Mouse (Mus musculus) lung, adult 2 months (tissue): ENCODE results near the gene Tjp1.

Experiments
- CTCF ChIP-seq: fragments of 200-500 bp; IDR thresholded peaks from 2 replicates; pipeline ENCODE4 v1.5.1; 2011; ENCODE audit warnings: mild to moderate bottlenecking, low read length, control low read depth; ENCODE audit not compliant: insufficient read depth
- POLR2A ChIP-seq: fragments of 200-500 bp; IDR thresholded peaks from 2 replicates; pipeline ENCODE4 v1.6.1; 2011; ENCODE audit warnings: low read depth, mild to moderate bottlenecking, control low read depth, low read length, borderline replicate concordance; ENCODE audit errors: extremely low read depth

DNA sequence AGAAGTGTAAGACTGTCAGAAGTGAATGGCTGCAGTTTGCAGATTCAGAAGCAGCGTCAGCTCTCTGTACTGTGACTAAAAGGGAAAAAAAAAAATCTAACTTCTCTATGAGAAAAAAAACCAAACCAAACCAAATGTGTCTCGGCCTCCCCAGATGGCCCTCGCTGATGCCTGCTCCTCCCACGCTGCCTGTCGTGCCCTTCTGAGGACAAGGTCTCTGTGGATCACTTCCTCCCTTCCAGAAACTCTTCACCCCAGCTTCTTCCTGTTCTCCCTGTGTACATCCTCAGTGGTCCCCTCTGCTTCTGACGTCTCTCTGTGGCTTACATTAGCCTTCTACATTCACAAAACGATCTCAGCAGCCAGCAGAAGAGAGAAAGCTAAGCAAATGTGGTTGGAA lies 26.8 kb downstream of the Tjp1 start:
- no peak for TF ChIP-seq POLR2A
- no peak for TF ChIP-seq CTCF
